Mouse (Mus musculus) myocyte (in vitro differentiated cells): ENCODE data around the gene Slc25a27. TPM values are rescaled to one million over a fixed set of nuclear protein-coding genes. Genes with fewer than 3 reads are reported as not detected.

ENCODE experiments used
- H3K27me3 ChIP-seq: one replicate; pipeline ENCODE4 v1.6.1; 2011; ENCODE audit not compliant: control insufficient read depth, insufficient read depth, insufficient read length
- H3K36me3 ChIP-seq: one replicate; pipeline ENCODE4 v1.6.1; 2011; ENCODE audit not compliant: control insufficient read depth, insufficient read depth
- H3K4me2 ChIP-seq: one replicate; pipeline ENCODE4 v1.6.1; 2011; ENCODE audit warnings: low read depth, control low read depth
- H3K4me3 ChIP-seq: one replicate; pipeline ENCODE4 v1.5.1; 2011; ENCODE audit warnings: mild to moderate bottlenecking, control low read depth, moderate library complexity
- H3K79me2 ChIP-seq: one replicate; pipeline ENCODE4 v1.6.1; 2011; ENCODE audit not compliant: control insufficient read depth, insufficient read depth
- H3ac ChIP-seq: one replicate; pipeline ENCODE4 v1.6.1; 2011; ENCODE audit not compliant: control insufficient read depth, insufficient read length
- CEBPB ChIP-seq: IDR thresholded peaks from 2 replicates; pipeline ENCODE4 v1.6.1; 2011; ENCODE audit warnings: mild to moderate bottlenecking, moderate library complexity; ENCODE audit not compliant: poor library complexity, insufficient read depth, severe bottlenecking
- E2F4 ChIP-seq: IDR thresholded peaks from one replicate; pipeline ENCODE4 v1.6.1; 2011; ENCODE audit warnings: mild to moderate bottlenecking, control low read depth, moderate library complexity; ENCODE audit not compliant: insufficient read depth
- MAX ChIP-seq: IDR thresholded peaks from one replicate; pipeline ENCODE4 v1.6.1; 2011; ENCODE audit warnings: low read depth, mild to moderate bottlenecking, control low read depth
- MYOD1 ChIP-seq, 3 experiments: IDR thresholded peaks; one replicate each; pipeline ENCODE4 v1.6.1; 2011; ENCODE audit warnings: control low read depth in 2 of 3, low read depth in 2 of 3, mild to moderate bottlenecking in 2 of 3, moderate library complexity in 1 of 3; ENCODE audit not compliant: insufficient read length in 2 of 3, control insufficient read depth in 1 of 3
- MYOG ChIP-seq, 3 experiments: IDR thresholded peaks; one replicate each; pipeline ENCODE4 v1.6.1; 2011; ENCODE audit warnings: control low read depth in 2 of 3, low read depth in 2 of 3, mild to moderate bottlenecking in 2 of 3; ENCODE audit not compliant: insufficient read length in 2 of 3, control insufficient read depth in 1 of 3, insufficient read depth in 1 of 3
- POLR2A ChIP-seq: IDR thresholded peaks from one replicate; pipeline ENCODE4 v1.6.1; 2011; ENCODE audit warnings: low read depth, mild to moderate bottlenecking, control low read depth, moderate library complexity; ENCODE audit not compliant: insufficient read length
- POLR2AphosphoS2 ChIP-seq: IDR thresholded peaks from one replicate; pipeline ENCODE4 v1.6.1; 2011; ENCODE audit warnings: low read depth, control low read depth; ENCODE audit not compliant: insufficient read length
- REST ChIP-seq: IDR thresholded peaks from one replicate; pipeline ENCODE4 v1.6.1; 2011; ENCODE audit warnings: mild to moderate bottlenecking, control low read depth, moderate library complexity; ENCODE audit not compliant: insufficient read depth, insufficient read length
- SRF ChIP-seq: IDR thresholded peaks from one replicate; pipeline ENCODE4 v1.6.1; 2011; ENCODE audit warnings: low read depth; ENCODE audit not compliant: control insufficient read depth, insufficient read length
- TCF12 ChIP-seq: IDR thresholded peaks from one replicate; pipeline ENCODE4 v1.6.1; 2011; ENCODE audit warnings: mild to moderate bottlenecking, control low read depth; ENCODE audit not compliant: poor library complexity, insufficient read depth, severe bottlenecking
- TCF3 ChIP-seq: IDR thresholded peaks from one replicate; pipeline ENCODE4 v1.6.1; 2011; ENCODE audit warnings: low read depth, control low read depth; ENCODE audit not compliant: insufficient read length
- USF1 ChIP-seq: IDR thresholded peaks from one replicate; pipeline ENCODE4 v1.6.1; 2011; ENCODE audit warnings: low read depth, mild to moderate bottlenecking, control low read depth, moderate library complexity
- polyA plus RNA-seq: library from polyadenylated mRNA; unstranded; fragments of >200 nt; fragmentation: generic; extraction: Trizol; gene quantifications from one replicate; pipeline ENCODE4 v1.2.1, GENCODE M21; 2012; ENCODE audit warnings: missing spikeins

Gene Slc25a27
- polyA plus RNA-seq, 1 experiment, result 1.1 TPM

- Histone ChIP-seq H3K4me3 (no peak overlapping the region), H3K27me3 (no peaks in the 10 kb centered on the region), H3K36me3 (no peaks in the 10 kb centered on the region), H3K4me2 (no peak overlapping the region), H3K79me2 (no peaks in the 10 kb centered on the region), H3ac (no peak overlapping the region)
- TF ChIP-seq TCF12 (no peak), MAX (no peak)
These were observed 55.4 kb downstream of the Slc25a27 start for GRCm38 (mm10) chr17:43611586-43611985.

- Histone ChIP-seq H3K36me3 (no peaks in the 10 kb centered on the region), H3K4me3 (no peak overlapping the region), H3K4me2 (no peak overlapping the region), H3K79me2 (no peaks in the 10 kb centered on the region), H3ac (no peak overlapping the region), H3K27me3 (no peaks in the 10 kb centered on the region)
- TF ChIP-seq CEBPB, result no peak
These were observed 60.3 kb downstream of the Slc25a27 start for GRCm38 (mm10) chr17:43606704-43607103.

GRCm38 (mm10) chr17:43598706-43599105 is 68.3 kb downstream of the Slc25a27 start:
- Histone ChIP-seq H3K4me2 (no peak overlapping the region), H3K27me3 (no peaks in the 10 kb centered on the region), H3K36me3 (no peaks in the 10 kb centered on the region), H3K79me2 (no peaks in the 10 kb centered on the region), H3K4me3 (no peak overlapping the region), H3ac (no peak overlapping the region)
- no peak for TF ChIP-seq E2F4
- no peak for TF ChIP-seq REST
- TF ChIP-seq USF1, result no peak
- TF ChIP-seq POLR2AphosphoS2, result no peak
- TF ChIP-seq TCF3, result no peak
- TF ChIP-seq TCF12, result no peak
- no peak for TF ChIP-seq MYOD1 (IDR thresholded peaks at IDR 0.05; ENCODE audit: control insufficient read depth in 1 of 3, insufficient read length in 2 of 3, low read depth in 2 of 3)
- no peak for TF ChIP-seq POLR2A
- TF ChIP-seq MAX, result no peak
- no peak for TF ChIP-seq MYOG (IDR thresholded peaks at IDR 0.05; ENCODE audit: control insufficient read depth in 1 of 3, insufficient read depth in 1 of 3, insufficient read length in 2 of 3, low read depth in 2 of 3)
- TF ChIP-seq CEBPB, result no peak
- TF ChIP-seq SRF, result no peak

GRCm38 (mm10) chr17:43597742-43598141 is 69.3 kb downstream of the Slc25a27 start:
- Histone ChIP-seq H3ac (no peak overlapping the region), H3K36me3 (no peaks in the 10 kb centered on the region), H3K79me2 (no peaks in the 10 kb centered on the region), H3K27me3 (no peaks in the 10 kb centered on the region), H3K4me3 (no peak overlapping the region), H3K4me2 (no peak overlapping the region)
- TF ChIP-seq TCF12, result no peak
- TF ChIP-seq POLR2A, result no peak
- no peak for TF ChIP-seq MYOG (IDR thresholded peaks at IDR 0.05; ENCODE audit: control insufficient read depth in 1 of 3, insufficient read depth in 1 of 3, insufficient read length in 2 of 3, low read depth in 2 of 3)
- no peak for TF ChIP-seq MAX
- TF ChIP-seq SRF, result no peak
- no peak for TF ChIP-seq CEBPB

GRCm38 (mm10) chr17:43592296-43593291 is 74.4 kb downstream of the Slc25a27 start:
- Histone ChIP-seq H3K79me2 (no peaks in the 10 kb centered on the region), H3ac (no peak overlapping the region), H3K4me2 (no peak overlapping the region), H3K36me3 (no peaks in the 10 kb centered on the region), H3K27me3 (no peaks in the 10 kb centered on the region), H3K4me3 (no peak overlapping the region)
- no peak for TF ChIP-seq MYOD1 (IDR thresholded peaks at IDR 0.05; ENCODE audit: control insufficient read depth in 1 of 3, insufficient read length in 2 of 3, low read depth in 2 of 3)
- TF ChIP-seq TCF12, result no peak
- TF ChIP-seq USF1, result no peak
- no peak for TF ChIP-seq CEBPB
- TF ChIP-seq REST, result no peak
- TF ChIP-seq POLR2A, result no peak
- TF ChIP-seq E2F4, result no peak

Other genes starting within 250 kb of the Slc25a27 start
- gene Mep1a, start 164.4 kb downstream of the Slc25a27 start, polyA plus RNA-seq, result not detected
- gene Ankrd66, start 123.6 kb downstream of the Slc25a27 start, polyA plus RNA-seq, result 0.23 TPM
- gene Pla2g7, start 99.1 kb downstream of the Slc25a27 start, polyA plus RNA-seq, result 3.4 TPM
- 0.08 TPM for gene Tdrd6, start 36.9 kb downstream of the Slc25a27 start, polyA plus RNA-seq
- gene Cyp39a1, start 211 bp upstream of the Slc25a27 start, polyA plus RNA-seq, result 1.7 TPM
- gene Rcan2, start 134.1 kb upstream of the Slc25a27 start, polyA plus RNA-seq, result 2.0 TPM